17 mouse cellular contexts compared by ENCODE assay signal in the genomic region with DNA sequence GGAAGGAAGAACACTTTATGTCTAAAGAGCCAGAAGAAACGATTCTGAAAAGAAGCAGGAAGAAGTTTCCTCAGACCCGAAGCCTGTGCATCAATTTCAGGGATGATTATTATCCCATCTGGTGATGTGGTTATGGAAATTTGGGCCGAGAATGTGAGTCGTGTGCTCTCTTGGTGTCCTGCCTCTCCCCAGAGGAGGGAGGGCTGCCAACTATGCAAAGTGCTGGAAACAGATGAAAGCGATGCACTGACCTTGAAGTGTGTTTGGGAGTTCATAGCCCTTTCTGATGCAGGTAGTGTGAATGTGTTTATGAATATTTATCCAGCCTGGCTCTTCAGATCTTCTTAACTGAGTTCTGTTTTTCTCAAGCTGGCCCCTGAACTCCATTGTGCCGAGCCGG. TPM values are rescaled to one million over a fixed set of nuclear protein-coding genes. Genes with fewer than 3 reads are reported as not detected.
DNase-seq lines count a peak whose midpoint lies in the region; ATAC-seq and TF ChIP-seq lines count a peak whose summit lies in the region.
"Had no signal": no experiment of that assay in that cellular context is flagged by ENCODE, and none has a peak within 500 bp of the region (broad histone marks: within the 10 kb centered on the region; RNA-seq: fewer than 3 reads in every experiment).

No protein-coding gene starts in this region.

- H3K4me3 ChIP-seq in kidney, embryonic 15.5 days (replicated peaks), result no peak overlapping the region
- H3K4me3 ChIP-seq in limb, embryonic 14.5 days (replicated peaks; ENCODE audit: low read length), result no peak overlapping the region
- no peak overlapping the region for H3K4me3 ChIP-seq in intestine, postnatal 0 days (ENCODE audit: low read depth, low read length)
- H3K4me3 ChIP-seq: embryonic facial prominence, embryonic 13.5 days; midbrain, embryonic 10.5 days; neural tube, embryonic 12.5 days had no signal

- H3K9me3 ChIP-seq in kidney, embryonic 15.5 days (replicated peaks), result no peaks in the 10 kb centered on the region
- no peaks in the 10 kb centered on the region for H3K9me3 ChIP-seq in limb, embryonic 14.5 days (ENCODE audit: control insufficient read depth, low read length)
- H3K9me3 ChIP-seq in intestine, postnatal 0 days (ENCODE audit: control insufficient read depth), result no peaks in the 10 kb centered on the region
- H3K9me3 ChIP-seq: embryonic facial prominence, embryonic 13.5 days; midbrain, embryonic 10.5 days; neural tube, embryonic 12.5 days had no signal

- TF ChIP-seq CTCF in intestine, postnatal 0 days (IDR thresholded peaks at IDR 0.05; ENCODE audit: low read depth), result no peak

- H3K36me3 ChIP-seq in kidney, embryonic 15.5 days, result no peaks in the 10 kb centered on the region
- no peaks in the 10 kb centered on the region for H3K36me3 ChIP-seq in limb, embryonic 14.5 days (ENCODE audit: control insufficient read depth, insufficient read depth, low read length)
- H3K36me3 ChIP-seq in intestine, postnatal 0 days (ENCODE audit: control insufficient read depth, insufficient read depth), result no peaks in the 10 kb centered on the region
- H3K36me3 ChIP-seq: embryonic facial prominence, embryonic 13.5 days; midbrain, embryonic 10.5 days; neural tube, embryonic 12.5 days had no signal

- ATAC-seq in kidney, embryonic 15.5 days (replicated peaks; ENCODE audit: low FRiP score), result no peak
- ATAC-seq in limb, embryonic 14.5 days (ENCODE audit: low FRiP score, low read depth), result peak; percentile 41; the same call in 1 of the 2 replicates
- no peak for ATAC-seq in intestine, postnatal 0 days

- H3K27ac ChIP-seq in kidney, embryonic 15.5 days, result no peak overlapping the region
- H3K27ac ChIP-seq in limb, embryonic 14.5 days (replicated peaks; ENCODE audit: low read depth, low read length), result no peak overlapping the region
- H3K27ac ChIP-seq in intestine, postnatal 0 days (ENCODE audit: low read depth, low read length), result no peak overlapping the region
- H3K27ac ChIP-seq: embryonic facial prominence, embryonic 13.5 days; hindbrain, embryonic 14.5 days; midbrain, embryonic 10.5 days; neural tube, embryonic 12.5 days; stomach, postnatal 0 days had no signal

- H3K9ac ChIP-seq in kidney, embryonic 15.5 days, result no peak overlapping the region
- H3K9ac ChIP-seq in limb, embryonic 14.5 days (ENCODE audit: low read depth, low read length, severe bottlenecking), result no peak overlapping the region
- H3K9ac ChIP-seq in intestine, postnatal 0 days (ENCODE audit: low read depth, low read length), result no peak overlapping the region
- H3K9ac ChIP-seq: embryonic facial prominence, embryonic 13.5 days; hindbrain, embryonic 14.5 days; lung, embryonic 14.5 days; neural tube, embryonic 12.5 days had no signal

- TF ChIP-seq POLR2A in limb, embryonic 14.5 days (IDR thresholded peaks at IDR 0.05; ENCODE audit: borderline replicate concordance, extremely low read depth, insufficient read depth, insufficient read length), result no peak

- DNase-seq in cerebellum, postnatal 10 days, result peak; percentile 47 to 67
- no peak for DNase-seq in cerebellum, adult 9-11 months
- peak; percentile 13 for DNase-seq in kidney, adult 9 months
- peak; percentile 4 to 20 for DNase-seq in gastrocnemius, adult 8-10 months (ENCODE audit: low spot score in 2 of 2)
- peak; percentile 50 for DNase-seq in limb, embryonic 14.5 days (ENCODE audit: low spot score)
- no peak for DNase-seq in thymus, postnatal 25 days
- DNase-seq: cerebellum, adult 2 months; lung, embryonic 14.5 days; right cerebral cortex, postnatal 25 days had no signal

- WGBS in kidney, embryonic 15.5 days, result 89% methylated on average over 7 of the region's 7 CpGs
- 65% methylated on average over 7 of the region's 7 CpGs for WGBS in limb, embryonic 14.5 days
- 80% methylated on average over 7 of the region's 7 CpGs for WGBS in intestine, postnatal 0 days

- H3K27me3 ChIP-seq in kidney, embryonic 15.5 days, result no peaks in the 10 kb centered on the region
- H3K27me3 ChIP-seq in limb, embryonic 14.5 days (ENCODE audit: control insufficient read depth, insufficient read depth, low read length), result no peaks in the 10 kb centered on the region
- no peaks in the 10 kb centered on the region for H3K27me3 ChIP-seq in intestine, postnatal 0 days (replicated peaks; ENCODE audit: control insufficient read depth, insufficient read depth, low read length)
- H3K27me3 ChIP-seq: embryonic facial prominence, embryonic 13.5 days; neural tube, embryonic 12.5 days had no signal

- no peak overlapping the region for H3K4me2 ChIP-seq in kidney, embryonic 15.5 days
- no peak overlapping the region for H3K4me2 ChIP-seq in limb, embryonic 14.5 days (replicated peaks; ENCODE audit: low read depth, low read length, severe bottlenecking)
- no peak overlapping the region for H3K4me2 ChIP-seq in intestine, postnatal 0 days (replicated peaks; ENCODE audit: low read depth)
- H3K4me2 ChIP-seq: embryonic facial prominence, embryonic 13.5 days; hindbrain, embryonic 14.5 days; lung, embryonic 14.5 days; neural tube, embryonic 12.5 days had no signal

- H3K4me1 ChIP-seq in kidney, embryonic 15.5 days, result 0 out of 2 replicates have a peak, but pooled peaks cover 4% of the 10 kb centered on the region
- H3K4me1 ChIP-seq in limb, embryonic 14.5 days (ENCODE audit: control insufficient read depth, insufficient read depth, low read length), result no peaks in the 10 kb centered on the region
- no peaks in the 10 kb centered on the region for H3K4me1 ChIP-seq in intestine, postnatal 0 days (replicated peaks; ENCODE audit: control insufficient read depth, insufficient read depth, low read length)
- H3K4me1 ChIP-seq: embryonic facial prominence, embryonic 13.5 days; midbrain, embryonic 10.5 days; neural tube, embryonic 12.5 days had no signal

RNA-seq across cellular contexts. Expression of a gene that starts 59.8 kb away (rescaled TPM):
- 96.8 and 97.2 TPM in 2 replicates for polyA plus RNA-seq in kidney, embryonic 15.5 days (2015; fragmentation: Nextera tagmentation; extraction: Ambion mirVana)
- total RNA-seq in gastrocnemius, adult 8-10 months (2022), result 1 to 10 TPM; 6.9 to 9.8 (median 7.8) TPM
- 37.2 and 41.1 TPM in 2 replicates for polyA plus RNA-seq in limb, embryonic 14.5 days (2012; rRNA removed)
- polyA plus RNA-seq in limb, embryonic 14.5 days (2014; fragmentation: Nextera tagmentation; extraction: Ambion mirVana), result 35.8 and 41.7 TPM in 2 replicates
- polyA plus RNA-seq in intestine, postnatal 0 days (2015; fragmentation: Nextera tagmentation; extraction: Ambion mirVana), result 21.4 and 21.5 TPM in 2 replicates
- polyA plus RNA-seq: C2C12 had no signal

Comparison
In these comparisons a context has a peak if more than half of its experiments do, and no peak if none do; other contexts are left out.
1. DNase-seq: peak in cerebellum, postnatal 10 days (2 of 2), kidney, adult 9 months (single experiment), gastrocnemius, adult 8-10 months (2 of 2) and limb, embryonic 14.5 days (single experiment); none in cerebellum, adult 9-11 months (single experiment) and thymus, postnatal 25 days (single experiment).